In genomic region chr17:23631241-23631640, GRCm38 (mm10) we compare ENCODE assay signal across 21 mouse cellular contexts. TPM values are rescaled to one million over a fixed set of nuclear protein-coding genes. Genes with fewer than 3 reads are reported as not detected.
"Had no signal": no experiment of that assay in that cellular context is flagged by ENCODE, and none has a peak within 500 bp of the region (broad histone marks: within the 10 kb centered on the region; RNA-seq: fewer than 3 reads in every experiment).

No protein-coding gene starts in this region.

- H3K4me3 ChIP-seq: intestine, embryonic 15.5 days; layer of hippocampus, adult 2 months; liver, embryonic 13.5 days; midbrain, embryonic 12.5 days had no signal

- H3K36me3 ChIP-seq: intestine, embryonic 15.5 days; kidney, embryonic 15.5 days; liver, embryonic 13.5 days; lung, embryonic 15.5 days; midbrain, embryonic 12.5 days; stomach, embryonic 15.5 days had no signal

- DNase-seq: kidney, adult 18-20 months; kidney, postnatal 4 days; liver; liver, embryonic 13.5 days; liver, postnatal 0 days; lung, postnatal 14 days; right cerebral cortex, postnatal 14 days; thymus, adult 2 months; thymus, postnatal 25 days had no signal

- ATAC-seq: liver, postnatal 0 days had no signal

- H3K27me3 ChIP-seq: intestine, embryonic 15.5 days; liver, embryonic 13.5 days; lung, embryonic 15.5 days; stomach, embryonic 15.5 days had no signal

- H3K9ac ChIP-seq: intestine, embryonic 15.5 days; kidney, embryonic 15.5 days; liver, embryonic 13.5 days; liver, postnatal 0 days; lung, embryonic 15.5 days; midbrain, embryonic 12.5 days; stomach, embryonic 15.5 days had no signal

- H3K27ac ChIP-seq: intestine, embryonic 15.5 days; kidney, embryonic 15.5 days; layer of hippocampus, adult 2 months; liver, embryonic 13.5 days; lung, embryonic 15.5 days; macrophage; midbrain, embryonic 12.5 days; stomach, embryonic 15.5 days had no signal

- H3K9me3 ChIP-seq: intestine, embryonic 15.5 days; kidney, embryonic 15.5 days; liver, embryonic 13.5 days; lung, embryonic 15.5 days; megakaryocyte, embryonic 14.5 days; midbrain, embryonic 12.5 days; stomach, embryonic 15.5 days had no signal

RNA-seq across cellular contexts. Expression of gene Bicdl2, which starts 29.1 kb away (rescaled TPM):
- total RNA-seq: layer of hippocampus, adult 2 months; layer of hippocampus, postnatal 10 days; monocyte, adult 5-6 weeks had no signal
- polyA plus RNA-seq: macrophage had no signal

RNA-seq across cellular contexts. Expression of gene Zscan10, which starts 30.6 kb away (rescaled TPM):
- total RNA-seq: layer of hippocampus, adult 2 months; layer of hippocampus, postnatal 10 days; monocyte, adult 5-6 weeks had no signal
- polyA plus RNA-seq: kidney, embryonic 15.5 days; liver, embryonic 13.5 days; liver, postnatal 0 days; macrophage; midbrain, embryonic 12.5 days; neural tube, embryonic 14.5 days; spleen, adult 2 months had no signal

RNA-seq across cellular contexts. Expression of gene Zfp13, which starts 32.0 kb away (rescaled TPM):
- total RNA-seq: monocyte, adult 5-6 weeks had no signal
